Mouse (Mus musculus) myocyte (in vitro differentiated cells): ENCODE data around the gene Hecw2.

ENCODE experiments used
- CEBPB ChIP-seq: IDR thresholded peaks from 2 replicates; pipeline ENCODE4 v1.6.1; 2011; ENCODE audit warnings: mild to moderate bottlenecking, moderate library complexity; ENCODE audit not compliant: poor library complexity, insufficient read depth, severe bottlenecking
- E2F4 ChIP-seq: IDR thresholded peaks from one replicate; pipeline ENCODE4 v1.6.1; 2011; ENCODE audit warnings: mild to moderate bottlenecking, control low read depth, moderate library complexity; ENCODE audit not compliant: insufficient read depth
- MAX ChIP-seq: IDR thresholded peaks from one replicate; pipeline ENCODE4 v1.6.1; 2011; ENCODE audit warnings: low read depth, mild to moderate bottlenecking, control low read depth
- POLR2A ChIP-seq: IDR thresholded peaks from one replicate; pipeline ENCODE4 v1.6.1; 2011; ENCODE audit warnings: low read depth, mild to moderate bottlenecking, control low read depth, moderate library complexity; ENCODE audit not compliant: insufficient read length
- POLR2AphosphoS2 ChIP-seq: IDR thresholded peaks from one replicate; pipeline ENCODE4 v1.6.1; 2011; ENCODE audit warnings: low read depth, control low read depth; ENCODE audit not compliant: insufficient read length
- TCF12 ChIP-seq: IDR thresholded peaks from one replicate; pipeline ENCODE4 v1.6.1; 2011; ENCODE audit warnings: mild to moderate bottlenecking, control low read depth; ENCODE audit not compliant: poor library complexity, insufficient read depth, severe bottlenecking
- USF1 ChIP-seq: IDR thresholded peaks from one replicate; pipeline ENCODE4 v1.6.1; 2011; ENCODE audit warnings: low read depth, mild to moderate bottlenecking, control low read depth, moderate library complexity

- TF ChIP-seq POLR2A, result no peak
- no peak for TF ChIP-seq POLR2AphosphoS2
- TF ChIP-seq TCF12, result no peak
- TF ChIP-seq MAX, result no peak
- TF ChIP-seq CEBPB, result no peak
- TF ChIP-seq E2F4, result no peak
- no peak for TF ChIP-seq USF1
Observed at GRCm38 (mm10) chr1:53894299-53894698, 300.7 kb downstream of the Hecw2 start.
